Mouse (Mus musculus): ENCODE data around the gene Gm12355. TPM values are rescaled to one million over a fixed set of nuclear protein-coding genes. Genes with fewer than 3 reads are reported as not detected.

Gm12355 gene
- total and polyA plus RNA-seq, 3 experiments, result 2.0 to 24.2 (median 3.0) TPM

DNA sequence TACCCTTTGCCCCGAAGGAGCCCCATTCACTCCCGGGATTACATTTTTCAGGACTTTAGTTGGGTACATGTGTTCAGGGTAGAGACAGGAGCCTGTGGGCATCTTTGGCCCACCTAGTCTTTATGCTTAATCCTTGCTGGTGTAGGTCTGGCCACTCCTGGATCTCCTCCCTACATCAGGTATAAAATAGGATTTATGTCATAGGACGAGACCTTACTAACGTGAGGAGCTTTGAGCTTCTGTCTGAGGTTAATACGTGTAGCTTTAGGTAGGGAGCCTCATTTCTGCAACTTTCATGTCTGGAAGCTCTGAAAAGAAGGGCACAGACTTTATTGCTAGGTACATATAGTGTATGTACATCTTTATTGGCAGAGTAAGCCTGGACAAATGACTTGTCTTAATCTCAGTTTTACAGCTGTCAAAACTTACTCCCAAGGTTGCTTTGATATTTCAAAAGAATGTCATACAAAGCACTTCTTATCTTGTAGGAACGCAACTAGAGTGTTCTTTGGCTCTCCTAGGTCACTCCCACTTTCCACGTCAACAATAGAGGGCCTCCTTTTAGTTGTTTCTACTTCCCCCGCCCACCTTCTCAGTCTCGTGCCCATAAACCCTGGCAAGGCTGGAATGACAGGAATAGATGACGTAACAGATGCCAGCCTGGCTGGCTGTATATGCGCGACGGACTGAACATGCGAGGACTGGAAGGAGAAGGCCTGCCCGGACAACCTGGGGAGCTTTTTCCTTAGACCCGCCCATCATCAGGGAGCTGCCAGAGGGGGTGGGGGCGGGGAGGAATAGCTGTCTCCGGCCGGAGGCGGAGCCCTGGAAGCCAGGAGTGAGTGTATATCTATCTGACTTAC lies 37.5 kb downstream of the Gm12355 start:
- in situ Hi-C loops (cut with MboI; ENCODE audit: low pct_ligation_motif_present, low pct_unique_long_range_greater_than_20kb, low sequenced_read_pairs) (loop anchor here (5.0 kb wide), 1 partner anchor 36 kb away; the partner anchor contains the start of gene Zpbp2), dilution Hi-C loops (cut with MboI; ENCODE audit: extremely low pct_ligation_motif_present, extremely low pct_unique_long_range_greater_than_20kb, low sequenced_read_pairs) (no loop called here)
- Histone ChIP-seq H3K9me3 (replicated peaks; ENCODE audit: low read length) (no peaks in the 10 kb centered on the region), H3K79me2 (replicated peaks; ENCODE audit: control insufficient read depth, extremely low read depth, insufficient read depth, poor library complexity, severe bottlenecking) (peaks cover 17% of the 10 kb centered on the region), H3K36me3 (replicated peaks in 1 of 2; ENCODE audit: control insufficient read depth in 1 of 2, insufficient read depth in 1 of 2, low read length in 1 of 2) (peaks cover 10 to 23% of the 10 kb centered on the region in 2 experiments), H3K27ac (ENCODE audit: insufficient read depth, low read depth) (peak overlapping the region; percentile 35), H3K4me3 (replicated peaks in 1 of 3; ENCODE audit: low read depth in 2 of 3, low read length in 2 of 3, poor library complexity in 1 of 3) (peak overlapping the region; percentile 61 to 95 (median 71)), H3K4me2 (ENCODE audit: insufficient read depth, low read depth, poor library complexity, severe bottlenecking) (peak overlapping the region; percentile 72), H3K4me1 (ENCODE audit: control insufficient read depth in 1 of 2, insufficient read depth in 2 of 2) (peaks cover 21 to 43% of the 10 kb centered on the region in 2 experiments), H3K27me3 (replicated peaks) (peaks cover 29% of the 10 kb centered on the region), H3K9ac (ENCODE audit: insufficient read depth, low read depth) (peak overlapping the region; percentile 71)
- TF ChIP-seq CTCF (conservative IDR thresholded peaks at IDR 0.05 in 1 of 2, IDR thresholded peaks at IDR 0.05 in 1 of 2; ENCODE audit: low read depth in 2 of 2, low read length in 2 of 2) (no peak), MAZ (IDR thresholded peaks at IDR 0.05; ENCODE audit: low read depth, low read length) (peak; percentile 93), EP300 (IDR thresholded peaks at IDR 0.05; ENCODE audit: low read length) (no peak), RCOR1 (conservative IDR thresholded peaks at IDR 0.05; ENCODE audit: low read depth, low read length) (0 out of 2 replicates have a peak, but pooled peaks have one; percentile 55), USF2 (conservative IDR thresholded peaks at IDR 0.05; ENCODE audit: low read depth, low read length) (no peak), TCF12 (IDR thresholded peaks at IDR 0.05; ENCODE audit: low read depth, low read length) (peak; percentile 44; the same call in 1 of the 2 replicates), GABPA (IDR thresholded peaks at IDR 0.05; ENCODE audit: insufficient replicate concordance, low read depth, low read length) (no peak), TBP (conservative IDR thresholded peaks at IDR 0.05; ENCODE audit: low read depth, low read length) (peak; percentile 35; the same call in 1 of the 2 replicates), BHLHE40 (IDR thresholded peaks at IDR 0.05; ENCODE audit: low read depth, low read length) (peak; percentile 97), ELF1 (IDR thresholded peaks at IDR 0.05; ENCODE audit: low read depth, low read length) (no peak), CHD2 (IDR thresholded peaks at IDR 0.05; ENCODE audit: low read length) (peak; percentile 88), RAD21 (IDR thresholded peaks at IDR 0.05; ENCODE audit: low read depth, low read length) (no peak), ETS1 (conservative IDR thresholded peaks at IDR 0.05; ENCODE audit: low read depth, low read length) (peak; percentile 62; the same call in 1 of the 2 replicates), MAX (IDR thresholded peaks at IDR 0.05; ENCODE audit: low read length) (peak; percentile 5; the same call in 1 of the 2 replicates), ZKSCAN1 (IDR thresholded peaks at IDR 0.05; ENCODE audit: borderline replicate concordance, low read depth, low read length) (no peak), CHD1 (IDR thresholded peaks at IDR 0.05; ENCODE audit: low read depth, low read length) (no peak), HCFC1 (IDR thresholded peaks at IDR 0.05; ENCODE audit: low read depth, low read length) (peak; percentile 64), POLR2AphosphoS2 (IDR thresholded peaks at IDR 0.05; ENCODE audit: low read depth, low read length) (no peak), E2F4 (IDR thresholded peaks at IDR 0.05; ENCODE audit: insufficient replicate concordance, low read depth, low read length) (no peak), MEF2A (IDR thresholded peaks at IDR 0.05; ENCODE audit: borderline replicate concordance, low read depth, low read length) (peak; percentile 66), MYC (IDR thresholded peaks at IDR 0.05; ENCODE audit: low read depth, low read length) (peak; percentile 62; the same call in 1 of the 2 replicates), MXI1 (IDR thresholded peaks at IDR 0.05; ENCODE audit: low read depth, low read length) (peak; percentile 49; the same call in 1 of the 2 replicates), SIN3A (IDR thresholded peaks at IDR 0.05; ENCODE audit: low read length) (0 out of 2 replicates have a peak, but pooled peaks have one; percentile 55), PAX5 (IDR thresholded peaks at IDR 0.05; ENCODE audit: low read length) (no peak), ZNF384 (IDR thresholded peaks at IDR 0.05; ENCODE audit: low read depth, low read length) (0 out of 2 replicates have a peak, but pooled peaks have one; percentile 5), JUND (conservative IDR thresholded peaks at IDR 0.05; ENCODE audit: low read depth, low read length) (0 out of 2 replicates have a peak, but pooled peaks have one; percentile 8), IRF4 (IDR thresholded peaks at IDR 0.05; ENCODE audit: low read depth, low read length) (peak; percentile 57), POLR2A (IDR thresholded peaks at IDR 0.05; ENCODE audit: low read depth, low read length) (no peak; the same call in 1 of the 2 replicates), NELFE (IDR thresholded peaks at IDR 0.05; ENCODE audit: low read depth, low read length) (no peak)
- DNase-seq (ENCODE audit: extremely low read depth), result peak; percentile 92

Data from CH12.LX (cell line).